10 mouse cellular contexts compared by ENCODE assay signal in the genomic region with DNA sequence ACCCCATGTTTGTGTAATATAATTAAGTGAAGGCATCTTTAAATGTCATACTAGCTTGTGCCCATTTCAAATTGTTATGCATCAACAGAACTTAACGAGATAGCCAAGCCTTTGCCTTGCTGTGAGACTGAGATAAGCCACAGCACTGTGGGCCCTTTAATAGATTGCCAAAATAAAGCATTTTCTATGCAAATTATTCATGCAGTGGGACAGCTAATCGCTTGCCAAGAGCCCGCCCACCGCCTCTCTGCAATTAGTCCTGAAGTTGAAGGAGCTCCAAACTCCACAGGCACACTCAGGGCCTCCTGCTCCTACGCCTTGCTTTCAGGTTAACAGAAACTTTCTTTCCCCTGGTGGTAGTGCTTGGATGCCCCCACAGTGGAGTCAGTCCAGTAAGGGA. TPM values are rescaled to one million over a fixed set of nuclear protein-coding genes. Genes with fewer than 3 reads are reported as not detected.
A peak's percentile ranks its signal among the peaks of the same experiment; 100 is the strongest.
DNase-seq lines count a peak whose midpoint lies in the region; ATAC-seq lines count a peak whose summit lies in the region.
"Had no signal": no experiment of that assay in that cellular context is flagged by ENCODE, and none has a peak within 500 bp of the region (broad histone marks: within the 10 kb centered on the region; RNA-seq: fewer than 3 reads in every experiment).

No protein-coding gene starts in this region.

- H3K4me3 ChIP-seq in heart, embryonic 10.5 days: no peak overlapping the region
- no peak overlapping the region for H3K4me3 ChIP-seq in kidney, embryonic 15.5 days (replicated peaks)
- H3K4me3 ChIP-seq: embryonic facial prominence, embryonic 12.5 days; limb, embryonic 12.5 days had no signal

- H3K4me1 ChIP-seq in heart, embryonic 10.5 days: peaks cover 9% of the 10 kb centered on the region
- H3K4me1 ChIP-seq in kidney, embryonic 15.5 days: no peaks in the 10 kb centered on the region
- H3K4me1 ChIP-seq: embryonic facial prominence, embryonic 12.5 days had no signal

- no peaks in the 10 kb centered on the region for H3K27me3 ChIP-seq in heart, embryonic 10.5 days (ENCODE audit: insufficient read depth, poor library complexity, severe bottlenecking)
- H3K27me3 ChIP-seq in kidney, embryonic 15.5 days: no peaks in the 10 kb centered on the region
- H3K27me3 ChIP-seq: embryonic facial prominence, embryonic 12.5 days; limb, embryonic 12.5 days had no signal

- no peak for DNase-seq in heart, embryonic 10.5 days (ENCODE audit: low spot score)
- DNase-seq in heart, postnatal 25 days (ENCODE audit: low spot score): no peak
- peak; percentile 61 to 71 for DNase-seq in layer of hippocampus, postnatal 36 days
- DNase-seq in right cerebral cortex, adult 2 months (ENCODE audit: low spot score in 2 of 2): peak; percentile 70 to 81
- no peak for DNase-seq in lung, postnatal 25 days (ENCODE audit: low spot score)
- DNase-seq in lung, postnatal 4 days: no peak

- H3K4me2 ChIP-seq in kidney, embryonic 15.5 days: no peak overlapping the region
- H3K4me2 ChIP-seq: embryonic facial prominence, embryonic 12.5 days; limb, embryonic 12.5 days had no signal

- intact Hi-C loops in heart, postnatal 25 days (cut with DNase I): no loop called here

- no peaks in the 10 kb centered on the region for H3K36me3 ChIP-seq in heart, embryonic 10.5 days
- no peaks in the 10 kb centered on the region for H3K36me3 ChIP-seq in kidney, embryonic 15.5 days
- H3K36me3 ChIP-seq: embryonic facial prominence, embryonic 12.5 days; limb, embryonic 12.5 days had no signal

- peak overlapping the region; percentile 36; the same call in 1 of the 2 replicates for H3K27ac ChIP-seq in heart, embryonic 10.5 days
- H3K27ac ChIP-seq in kidney, embryonic 15.5 days: no peak overlapping the region
- H3K27ac ChIP-seq: embryonic facial prominence, embryonic 12.5 days; limb, embryonic 12.5 days had no signal

- WGBS in heart, embryonic 10.5 days: 68% methylated on average over 5 of the region's 5 CpGs
- 73% methylated on average over 5 of the region's 5 CpGs for WGBS in kidney, embryonic 15.5 days

- ATAC-seq in erythroblast, adult 5-6 weeks (replicated peaks; ENCODE audit: low FRiP score, poor library complexity, severe bottlenecking): peak; percentile 71
- no peak; the same call in 1 of the 2 replicates for ATAC-seq in kidney, embryonic 15.5 days (replicated peaks; ENCODE audit: low FRiP score)

- H3K9ac ChIP-seq in kidney, embryonic 15.5 days: no peak overlapping the region
- H3K9ac ChIP-seq: embryonic facial prominence, embryonic 12.5 days; limb, embryonic 12.5 days had no signal

- H3K9me3 ChIP-seq in heart, embryonic 10.5 days: no peaks in the 10 kb centered on the region
- H3K9me3 ChIP-seq in kidney, embryonic 15.5 days (replicated peaks): no peaks in the 10 kb centered on the region
- H3K9me3 ChIP-seq: embryonic facial prominence, embryonic 12.5 days; limb, embryonic 12.5 days had no signal

RNA-seq across cellular contexts. Expression of gene Ric3, which starts 27.9 kb away (rescaled TPM):
- 2.4 and 2.9 TPM in 2 replicates for polyA plus RNA-seq in heart, embryonic 10.5 days (2016; fragmentation: Nextera tagmentation; extraction: Ambion mirVana)
- total RNA-seq in heart, postnatal 25 days (2021): under 1 TPM; 0.70 to 0.89 TPM
- total RNA-seq in erythroblast, adult 5-6 weeks (2015; ENCODE audit: low replicate concordance): not detected in 2 replicates
- total RNA-seq in erythroblast, adult 5-6 weeks (2017; ENCODE audit: low replicate concordance): 0.26 TPM in 1 of 2 replicates, not detected in the other
- total RNA-seq in layer of hippocampus, postnatal 36 days (2021): 10 to 100 TPM; 66.5 to 71.3 TPM
- 1.7 and 2.1 TPM in 2 replicates for polyA plus RNA-seq in kidney, embryonic 15.5 days (2015; fragmentation: Nextera tagmentation; extraction: Ambion mirVana)

Comparison
In these comparisons a context has a peak if more than half of its experiments do, and no peak if none do; other contexts are left out.
1. DNase-seq: peak in layer of hippocampus, postnatal 36 days (2 of 2) and right cerebral cortex, adult 2 months (2 of 2); none in heart, embryonic 10.5 days (single experiment), heart, postnatal 25 days (single experiment), lung, postnatal 25 days (single experiment) and lung, postnatal 4 days (0 of 2).
2. RNA of gene Ric3, which starts 27.9 kb away (total RNA-seq): 66.5 to 71.3 TPM in layer of hippocampus, postnatal 36 days; 0.70 to 0.89 TPM in heart, postnatal 25 days and 0.26 TPM in erythroblast, adult 5-6 weeks; every median in the first group is over 10 times any median in the second.